Mouse (Mus musculus) kidney, embryonic 16.5 days (tissue): ENCODE measurements at regions not wholly inside any gene's neighbourhood (a gene's known extent, or its start where the extent isn't known, plus 50 kb on each side); places are given as distances from the start of the nearest gene placed in this dataset.

Experiments
- ATAC-seq: fragments of 200-750 bp; cut with Nextera tagmentation; 2 replicates; pipeline ENCODE4 v1.8.0; 2017; ENCODE audit warnings: moderate TSS enrichment; ENCODE audit not compliant: low FRiP score, low TSS enrichment
- H3K27ac ChIP-seq: fragments of 300-500 bp; sonication (generic); 2 replicates; pipeline ENCODE4 v1.5.1; 2014; ENCODE audit warnings: low read length
- H3K27me3 ChIP-seq: fragments of 300-500 bp; sonication (generic); 2 replicates; pipeline ENCODE4 v1.6.1; 2014; ENCODE audit warnings: low read length, control low read depth, mixed read lengths; ENCODE audit not compliant: insufficient read depth
- H3K36me3 ChIP-seq: fragments of 300-500 bp; sonication (generic); 2 replicates; pipeline ENCODE4 v1.6.1; 2014; ENCODE audit warnings: low read length, control low read depth, mixed read lengths; ENCODE audit not compliant: insufficient read depth
- H3K4me1 ChIP-seq: fragments of 300-500 bp; sonication (generic); 2 replicates; pipeline ENCODE4 v1.6.1; 2014; ENCODE audit warnings: low read length, control low read depth, mixed read lengths; ENCODE audit not compliant: insufficient read depth
- H3K4me2 ChIP-seq: fragments of 300-500 bp; sonication (generic); replicated peaks from 2 replicates; pipeline ENCODE4 v1.6.1; 2014; ENCODE audit warnings: low read depth, low read length
- H3K4me3 ChIP-seq: fragments of 300-500 bp; sonication (generic); 2 replicates; pipeline ENCODE4 v1.5.1; 2014; ENCODE audit warnings: mild to moderate bottlenecking, low read length
- H3K9ac ChIP-seq: fragments of 300-500 bp; sonication (generic); replicated peaks from 2 replicates; pipeline ENCODE4 v1.6.1; 2014; ENCODE audit warnings: low read length
- H3K9me3 ChIP-seq: fragments of 300-500 bp; sonication (generic); 2 replicates; pipeline ENCODE4 v1.6.1; 2016; ENCODE audit warnings: low read length, control low read depth
- WGBS: fragments of 180-500 bp; shearing (Covaris S2); extraction: QIAGEN DNeasy Blood & Tissue Kit; methylation state at CpG from one replicate; pipeline ENCODE4 v1.1.7; 2014; 5-methylcytosine and 5-hydroxymethylcytosine counted together

GRCm38 (mm10) chr1:60665329-60665728 lies 51.3 kb upstream of the Cd28 start:
- no peak for ATAC-seq
- H3K4me1 ChIP-seq = peaks cover 12% of the 10 kb centered on the region
- no peak overlapping the region for H3K4me2 ChIP-seq
- 49% methylated on average over 5 of the region's 5 CpGs for WGBS
- H3K9me3 ChIP-seq = no peaks in the 10 kb centered on the region
- no peak overlapping the region for H3K4me3 ChIP-seq
- no peaks in the 10 kb centered on the region for H3K36me3 ChIP-seq
- H3K9ac ChIP-seq = no peak overlapping the region
- no peaks in the 10 kb centered on the region for H3K27me3 ChIP-seq
- no peak overlapping the region for H3K27ac ChIP-seq

GRCm38 (mm10) chr1:60662301-60662986 lies 54.2 kb upstream of the Cd28 start:
- H3K9ac ChIP-seq = no peak overlapping the region
- no peak overlapping the region for H3K4me2 ChIP-seq
- H3K4me1 ChIP-seq = peaks cover 11% of the 10 kb centered on the region
- ATAC-seq = no peak
- no peak overlapping the region for H3K4me3 ChIP-seq
- no peaks in the 10 kb centered on the region for H3K9me3 ChIP-seq
- no peak overlapping the region for H3K27ac ChIP-seq
- no peaks in the 10 kb centered on the region for H3K36me3 ChIP-seq
- WGBS = 57% methylated on average over 9 of the region's 9 CpGs
- H3K27me3 ChIP-seq = no peaks in the 10 kb centered on the region

GRCm38 (mm10) chr1:60661857-60662256 lies 54.7 kb upstream of the Cd28 start:
- peaks cover 12% of the 10 kb centered on the region for H3K4me1 ChIP-seq
- no peak overlapping the region for H3K4me2 ChIP-seq
- ATAC-seq = no peak
- no peaks in the 10 kb centered on the region for H3K36me3 ChIP-seq
- no peak overlapping the region for H3K27ac ChIP-seq
- no peaks in the 10 kb centered on the region for H3K27me3 ChIP-seq
- no peak overlapping the region for H3K9ac ChIP-seq
- WGBS = 62% methylated on average over 2 of the region's 2 CpGs
- H3K9me3 ChIP-seq = no peaks in the 10 kb centered on the region
- H3K4me3 ChIP-seq = no peak overlapping the region

GRCm38 (mm10) chr1:60659604-60660003 lies 57.0 kb upstream of the Cd28 start:
- no peak overlapping the region for H3K4me2 ChIP-seq
- H3K27ac ChIP-seq = no peak overlapping the region
- H3K9ac ChIP-seq = no peak overlapping the region
- ATAC-seq = no peak
- WGBS = 59% methylated on average over 1 of the region's 1 CpGs
- H3K4me3 ChIP-seq = no peak overlapping the region
- no peaks in the 10 kb centered on the region for H3K9me3 ChIP-seq
- H3K4me1 ChIP-seq = peaks cover 12% of the 10 kb centered on the region
- H3K36me3 ChIP-seq = no peaks in the 10 kb centered on the region
- H3K27me3 ChIP-seq = no peaks in the 10 kb centered on the region

- H3K4me2 ChIP-seq = no peak overlapping the region
- peaks cover 12% of the 10 kb centered on the region for H3K4me1 ChIP-seq
- no peak overlapping the region for H3K4me3 ChIP-seq
- H3K9me3 ChIP-seq = 0 out of 2 replicates have a peak, but pooled peaks cover 3% of the 10 kb centered on the region
- no peaks in the 10 kb centered on the region for H3K27me3 ChIP-seq
- H3K27ac ChIP-seq = no peak overlapping the region
- no peaks in the 10 kb centered on the region for H3K36me3 ChIP-seq
- no peak overlapping the region for H3K9ac ChIP-seq
- ATAC-seq = no peak
- 52% methylated on average over 2 of the region's 2 CpGs for WGBS
Observed at GRCm38 (mm10) chr1:60659041-60659440, 57.6 kb upstream of the Cd28 start.

- Histone ChIP-seq H3K36me3 (no peaks in the 10 kb centered on the region), H3K9ac (no peak overlapping the region), H3K27me3 (no peaks in the 10 kb centered on the region), H3K4me2 (no peak overlapping the region), H3K4me1 (peaks cover 12% of the 10 kb centered on the region), H3K9me3 (0 out of 2 replicates have a peak, but pooled peaks cover 3% of the 10 kb centered on the region), H3K4me3 (no peak overlapping the region), H3K27ac (no peak overlapping the region)
- WGBS = 66% methylated on average over 4 of the region's 4 CpGs
- ATAC-seq = no peak
Observed at GRCm38 (mm10) chr1:60658383-60658782, 58.2 kb upstream of the Cd28 start.

- Histone ChIP-seq H3K9me3 (0 out of 2 replicates have a peak, but pooled peaks cover 3% of the 10 kb centered on the region), H3K27me3 (no peaks in the 10 kb centered on the region), H3K4me2 (no peak overlapping the region), H3K36me3 (no peaks in the 10 kb centered on the region), H3K27ac (no peak overlapping the region), H3K4me1 (peaks cover 12% of the 10 kb centered on the region), H3K9ac (no peak overlapping the region), H3K4me3 (no peak overlapping the region)
- 77% methylated on average over 6 of the region's 6 CpGs for WGBS
- no peak for ATAC-seq
Observed at GRCm38 (mm10) chr1:60657511-60657910, 59.1 kb upstream of the Cd28 start.

GRCm38 (mm10) chr1:60656976-60657375 lies 59.6 kb upstream of the Cd28 start:
- ATAC-seq = no peak
- Histone ChIP-seq H3K9me3 (0 out of 2 replicates have a peak, but pooled peaks cover 3% of the 10 kb centered on the region), H3K27ac (no peak overlapping the region), H3K4me3 (no peak overlapping the region), H3K36me3 (no peaks in the 10 kb centered on the region), H3K4me1 (peaks cover 8% of the 10 kb centered on the region), H3K9ac (no peak overlapping the region), H3K27me3 (no peaks in the 10 kb centered on the region), H3K4me2 (no peak overlapping the region)
- 66% methylated on average over 4 of the region's 4 CpGs for WGBS

GRCm38 (mm10) chr1:60655691-60656595 lies 60.7 kb upstream of the Cd28 start:
- no peak for ATAC-seq

GRCm38 (mm10) chr1:60655206-60655605 lies 61.4 kb upstream of the Cd28 start:
- Histone ChIP-seq H3K4me3 (no peak overlapping the region), H3K27me3 (no peaks in the 10 kb centered on the region), H3K4me2 (no peak overlapping the region), H3K9ac (no peak overlapping the region), H3K27ac (no peak overlapping the region), H3K4me1 (peaks cover 8% of the 10 kb centered on the region), H3K9me3 (0 out of 2 replicates have a peak, but pooled peaks cover 3% of the 10 kb centered on the region), H3K36me3 (no peaks in the 10 kb centered on the region)
- ATAC-seq = no peak; the same call in 1 of the 2 replicates
- 53% methylated on average over 2 of the region's 2 CpGs for WGBS

More at GRCm38 (mm10) chr1:60655691-60656595, 60.7 kb upstream of the Cd28 start:
- 0 out of 2 replicates have a peak, but pooled peaks cover 3% of the 10 kb centered on the region for H3K9me3 ChIP-seq
- no peak overlapping the region for H3K4me2 ChIP-seq
- H3K4me3 ChIP-seq = no peak overlapping the region
- 82% methylated on average over 6 of the region's 6 CpGs for WGBS
- H3K9ac ChIP-seq = no peak overlapping the region
- peaks cover 8% of the 10 kb centered on the region for H3K4me1 ChIP-seq
- peak overlapping the region; percentile 13 for H3K27ac ChIP-seq
- H3K36me3 ChIP-seq = no peaks in the 10 kb centered on the region
- no peaks in the 10 kb centered on the region for H3K27me3 ChIP-seq
